Mouse (Mus musculus) embryonic facial prominence, embryonic 11.5 days (tissue): ENCODE data around the gene Celf5. TPM values are rescaled to one million over a fixed set of nuclear protein-coding genes. Genes with fewer than 3 reads are reported as not detected.
"Not testable (repeated sequence)": the region's sequence is repeated elsewhere in the genome, so short reads cannot be mapped to it uniquely, and the experiment has no call there.

Experiments
- ATAC-seq: fragments of 200-750 bp; cut with Nextera tagmentation; replicated peaks from 2 replicates; pipeline ENCODE4 v1.8.0; 2017; ENCODE audit warnings: low read depth; ENCODE audit not compliant: insufficient number of reproducible peaks, low FRiP score, low TSS enrichment
- DNase-seq: peaks from one replicate; pipeline ENCODE4 v3.0.0-alpha.2; 2015; ENCODE audit warnings: low spot score
- H3K27ac ChIP-seq: fragments of 300-500 bp; sonication (generic); replicated peaks from 2 replicates; pipeline ENCODE4 v1.5.1; 2014; ENCODE audit warnings: mild to moderate bottlenecking, low read depth, low read length, control low read depth
- H3K27me3 ChIP-seq: fragments of 300-500 bp; sonication (generic); 2 replicates; pipeline ENCODE4 v1.6.1; 2014; ENCODE audit warnings: mild to moderate bottlenecking, low read length, moderate library complexity, mixed read lengths; ENCODE audit not compliant: control insufficient read depth, insufficient read depth
- H3K36me3 ChIP-seq: fragments of 300-500 bp; sonication (generic); replicated peaks from 2 replicates; pipeline ENCODE4 v1.6.1; 2014; ENCODE audit warnings: low read depth, mild to moderate bottlenecking, low read length, moderate library complexity, mixed read lengths; ENCODE audit not compliant: control insufficient read depth, insufficient read depth
- H3K4me1 ChIP-seq: fragments of 300-500 bp; sonication (generic); 2 replicates; pipeline ENCODE4 v1.6.1; 2014; ENCODE audit warnings: low read length, mixed read lengths; ENCODE audit not compliant: control insufficient read depth, insufficient read depth
- H3K4me2 ChIP-seq: fragments of 300-500 bp; sonication (generic); 2 replicates; pipeline ENCODE4 v1.6.1; 2014; ENCODE audit warnings: low read depth, mild to moderate bottlenecking, control low read depth, low read length, moderate library complexity
- H3K4me3 ChIP-seq: fragments of 300-500 bp; sonication (generic); 2 replicates; pipeline ENCODE4 v1.5.1; 2014; ENCODE audit warnings: low read depth, low read length, control low read depth
- H3K9ac ChIP-seq: fragments of 300-500 bp; sonication (generic); replicated peaks from 2 replicates; pipeline ENCODE4 v1.6.1; 2014; ENCODE audit warnings: mild to moderate bottlenecking, control low read depth, low read length
- H3K9me3 ChIP-seq: fragments of 300-500 bp; sonication (generic); replicated peaks from 2 replicates; pipeline ENCODE4 v1.6.1; 2016; ENCODE audit warnings: mild to moderate bottlenecking, low read length, inconsistent platforms, mixed read lengths; ENCODE audit not compliant: control insufficient read depth
- WGBS: fragments of 180-500 bp; shearing (Covaris S2); extraction: QIAGEN DNeasy Blood & Tissue Kit; methylation state at CpG from one replicate; pipeline ENCODE4 v1.1.7; 2014; 5-methylcytosine and 5-hydroxymethylcytosine counted together
- polyA plus RNA-seq: library from polyadenylated mRNA; unstranded; fragments of >200 nt; fragmentation: Nextera tagmentation; extraction: Ambion mirVana; gene quantifications from 2 replicates; pipeline ENCODE4 v1.2.1, GENCODE M21; 2014

Gene Celf5
- polyA plus RNA-seq, 1 experiment from 2014 or later, result 2.5 TPM

DNA sequence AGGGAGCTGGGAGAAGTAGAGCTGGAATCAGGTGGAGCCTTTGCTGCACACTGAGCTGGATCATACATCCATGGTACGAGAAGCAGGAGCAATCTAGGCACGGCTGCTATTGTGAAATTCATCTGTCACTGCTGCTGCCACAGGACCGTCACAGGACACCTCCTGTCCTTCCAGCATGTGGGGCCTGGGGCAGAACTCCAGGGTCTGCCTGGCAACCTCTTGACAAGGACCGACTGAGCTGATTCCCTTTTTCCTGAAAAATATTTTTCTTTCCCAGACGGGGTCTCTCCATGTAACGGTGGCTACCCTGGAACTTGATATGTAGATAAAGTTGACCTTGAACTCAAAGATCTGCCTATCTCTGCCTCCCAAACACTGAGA is 31.2 kb downstream of the Celf5 start:
- Histone ChIP-seq H3K9ac (no peak overlapping the region), H3K4me1 (no peaks in the 10 kb centered on the region), H3K27ac (no peak overlapping the region), H3K4me2 (no peak overlapping the region), H3K36me3 (no peaks in the 10 kb centered on the region), H3K9me3 (no peaks in the 10 kb centered on the region), H3K27me3 (peaks cover 47% of the 10 kb centered on the region), H3K4me3 (no peak overlapping the region)
- 65% methylated on average over 6 of the region's 6 CpGs for WGBS
- ATAC-seq (no peak), DNase-seq (no peak)

DNA sequence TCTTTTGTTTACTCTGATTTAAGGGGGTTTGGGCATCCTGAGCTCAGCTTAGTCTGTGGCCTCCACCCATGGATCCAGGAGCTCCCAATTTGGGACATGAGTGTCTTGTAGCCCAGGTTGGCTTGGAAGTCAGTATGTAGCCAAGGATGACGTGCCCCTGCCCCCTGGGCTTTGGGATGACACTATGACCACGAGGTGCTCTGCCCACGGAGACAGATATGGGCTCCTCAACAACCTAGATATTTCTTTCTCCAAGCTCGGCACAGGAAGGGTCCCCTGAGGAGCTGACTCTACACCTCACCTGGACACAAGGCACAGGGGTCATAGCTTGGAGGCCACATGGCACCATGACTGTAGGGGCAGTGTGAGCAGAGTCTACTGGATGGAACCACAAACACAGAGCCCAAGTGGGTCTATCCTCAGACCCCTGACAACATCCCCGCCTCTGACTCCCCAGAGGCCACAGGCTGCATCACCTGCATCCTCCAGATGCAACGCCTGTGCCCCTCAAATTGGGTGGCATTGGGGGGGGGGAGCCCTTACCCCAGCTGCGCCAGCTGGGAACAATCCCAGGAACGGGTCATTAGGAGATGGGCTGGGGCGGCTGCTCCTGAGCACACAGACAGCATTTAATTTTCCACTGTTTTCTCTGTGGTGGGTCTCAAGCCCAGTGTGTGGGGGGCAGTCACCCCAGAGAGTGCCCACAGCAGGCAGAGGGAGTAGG is 31.7 kb downstream of the Celf5 start:
- H3K36me3 ChIP-seq, result no peaks in the 10 kb centered on the region
- H3K27ac ChIP-seq, result no peak overlapping the region
- 61% methylated on average over 9 of the region's 9 CpGs for WGBS
- ATAC-seq, result 0 out of 2 replicates have a peak, but pooled peaks have one; percentile 30
- no peak overlapping the region for H3K9ac ChIP-seq
- no peak overlapping the region for H3K4me2 ChIP-seq
- peaks cover 45% of the 10 kb centered on the region for H3K27me3 ChIP-seq
- DNase-seq, result no peak
- no peaks in the 10 kb centered on the region for H3K9me3 ChIP-seq
- no peak overlapping the region for H3K4me3 ChIP-seq
- H3K4me1 ChIP-seq, result no peaks in the 10 kb centered on the region

DNA sequence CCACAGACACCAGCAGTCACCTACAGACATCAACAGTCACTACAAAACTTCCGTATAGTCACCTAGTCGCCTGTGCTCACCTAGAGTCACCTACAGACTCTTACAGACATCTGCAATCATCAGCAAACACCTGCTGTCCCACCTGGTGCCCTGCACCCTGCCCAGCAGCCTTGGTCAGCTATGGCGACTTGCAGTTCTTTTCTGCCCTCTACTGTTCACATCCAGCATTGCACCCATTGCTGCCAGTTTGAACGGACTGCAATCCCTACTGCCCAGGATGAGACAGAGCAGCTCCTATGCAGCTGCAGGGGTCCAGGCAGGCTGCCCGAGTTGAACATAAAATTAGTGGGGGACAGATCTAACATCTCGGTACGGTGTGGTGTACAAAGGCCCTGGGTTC is 32.4 kb downstream of the Celf5 start:
- Histone ChIP-seq H3K36me3 (no peaks in the 10 kb centered on the region), H3K4me1 (no peaks in the 10 kb centered on the region), H3K27ac (no peak overlapping the region), H3K9ac (no peak overlapping the region), H3K27me3 (peaks cover 40% of the 10 kb centered on the region), H3K9me3 (no peaks in the 10 kb centered on the region), H3K4me3 (no peak overlapping the region), H3K4me2 (no peak overlapping the region)
- DNase-seq, result peak; percentile 93
- WGBS, result 2% methylated on average over 7 of the region's 7 CpGs
- ATAC-seq, result peak; percentile 75

DNA sequence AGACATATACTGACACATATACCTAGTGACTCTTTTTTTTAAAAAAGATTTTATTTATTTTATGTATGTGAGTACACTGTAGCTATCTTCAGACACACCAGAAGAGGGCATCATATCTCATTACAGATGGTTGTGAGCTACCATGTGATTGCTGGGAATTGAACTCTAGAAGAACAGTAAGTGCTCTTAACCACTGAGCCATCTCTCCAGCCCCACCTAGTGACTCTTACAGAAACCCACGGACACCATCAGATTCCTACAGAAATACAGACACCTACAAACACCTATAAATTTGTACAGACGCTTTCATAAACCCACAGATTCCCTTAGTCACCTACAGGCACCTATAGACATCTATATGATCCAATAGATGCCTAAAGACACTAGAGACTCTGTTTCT is 37.0 kb downstream of the Celf5 start:
- not testable (repeated sequence) for H3K27ac ChIP-seq, H3K4me2 ChIP-seq, H3K4me3 ChIP-seq, H3K9me3 ChIP-seq, H3K9ac ChIP-seq, ATAC-seq, H3K36me3 ChIP-seq, DNase-seq, H3K27me3 ChIP-seq, H3K4me1 ChIP-seq
- 31% methylated on average over 2 of the region's 2 CpGs for WGBS

DNA sequence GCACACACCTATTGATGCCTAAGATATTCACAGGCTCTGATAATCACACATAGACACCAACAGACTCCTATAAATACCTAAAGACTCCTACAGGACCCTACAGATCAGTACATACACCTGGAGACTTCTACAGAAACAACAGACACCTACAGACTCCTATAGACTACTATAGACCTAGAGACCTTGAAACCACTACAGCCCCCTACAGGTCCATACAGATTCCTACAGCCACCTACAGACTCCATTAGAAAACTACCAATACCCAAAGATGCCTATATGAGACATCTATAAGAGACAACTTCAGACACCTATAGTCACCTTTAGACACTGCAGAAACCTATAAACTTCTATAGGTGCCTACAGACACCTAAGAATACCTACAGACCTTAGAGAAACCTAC is 41.5 kb downstream of the Celf5 start:
- H3K4me2 ChIP-seq, result no peak overlapping the region
- H3K9me3 ChIP-seq, result no peaks in the 10 kb centered on the region
- no peak overlapping the region for H3K9ac ChIP-seq
- no peaks in the 10 kb centered on the region for H3K27me3 ChIP-seq
- DNase-seq (no peak), ATAC-seq (no peak)
- H3K4me3 ChIP-seq, result no peak overlapping the region
- H3K36me3 ChIP-seq, result no peaks in the 10 kb centered on the region
- H3K4me1 ChIP-seq, result no peaks in the 10 kb centered on the region
- H3K27ac ChIP-seq, result no peak overlapping the region

DNA sequence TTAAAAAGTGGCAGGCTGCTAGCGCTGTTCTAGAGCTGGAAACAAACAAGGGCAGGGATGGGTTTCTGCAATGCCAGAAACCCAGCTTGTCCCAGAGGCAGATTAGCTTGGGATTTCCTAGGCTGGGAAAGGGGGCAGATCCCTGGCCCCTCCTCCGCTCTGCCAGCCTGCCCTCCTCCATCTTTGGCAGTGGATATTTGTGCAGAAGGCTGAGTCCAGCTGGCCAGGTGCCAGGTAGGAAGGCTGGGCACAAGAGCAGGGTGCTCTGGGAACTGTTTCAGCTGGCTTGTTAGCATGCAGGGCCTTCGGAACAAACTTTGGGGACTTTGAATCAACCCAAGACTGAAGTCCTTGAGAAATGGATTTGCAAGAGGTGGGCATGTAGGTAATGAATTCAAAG is 47.1 kb downstream of the Celf5 start:
- no peak overlapping the region for H3K4me3 ChIP-seq
- H3K9me3 ChIP-seq, result no peaks in the 10 kb centered on the region
- 78% methylated on average over 3 of the region's 3 CpGs for WGBS
- DNase-seq (no peak), ATAC-seq (no peak)
- H3K4me2 ChIP-seq, result no peak overlapping the region
- H3K4me1 ChIP-seq, result peaks cover 3% of the 10 kb centered on the region; the same call in 1 of the 2 replicates
- H3K36me3 ChIP-seq, result no peaks in the 10 kb centered on the region
- no peak overlapping the region for H3K9ac ChIP-seq
- H3K27me3 ChIP-seq, result no peaks in the 10 kb centered on the region
- no peak overlapping the region for H3K27ac ChIP-seq

DNA sequence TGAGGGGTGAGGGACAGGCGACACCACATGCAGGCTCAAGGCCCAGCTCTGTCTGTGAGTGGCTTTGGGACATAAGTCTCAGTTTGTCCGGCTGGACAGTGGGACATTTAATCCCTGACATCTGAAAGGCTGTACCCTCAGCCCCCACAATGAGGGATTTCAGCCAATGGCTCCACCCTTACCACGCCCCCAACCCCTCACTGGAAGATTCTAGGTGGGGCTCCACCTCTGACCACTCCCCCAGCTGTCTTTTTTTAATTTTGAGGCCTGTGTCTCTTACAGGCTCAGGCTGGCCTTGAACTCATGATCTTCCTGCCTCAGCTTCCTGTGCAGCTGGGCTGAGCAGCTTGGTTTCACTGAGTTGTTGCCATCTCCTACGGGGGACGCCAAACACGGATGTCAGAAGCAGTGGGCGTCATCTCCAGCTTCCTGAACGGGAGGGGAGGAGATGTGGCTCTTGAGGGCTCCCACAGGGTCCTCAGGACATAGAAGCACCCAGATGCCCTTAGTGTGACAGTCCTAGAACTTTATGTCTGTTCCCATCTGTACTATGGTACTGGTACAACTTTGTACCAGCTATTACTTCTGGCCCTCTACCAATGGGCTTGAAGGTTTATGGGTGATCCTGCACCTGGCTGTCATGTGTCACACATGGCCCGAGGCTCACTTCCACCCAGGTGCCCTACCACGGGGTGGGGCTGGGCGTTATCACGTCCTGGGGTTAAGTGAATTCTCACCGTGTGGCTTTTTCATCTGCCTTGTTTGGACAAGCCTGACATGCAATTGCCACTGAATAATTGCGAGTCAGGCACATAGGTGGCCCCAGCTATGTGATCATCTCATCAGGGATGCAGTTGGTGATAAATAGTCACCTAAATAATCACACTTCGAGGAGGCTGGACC is 47.9 kb downstream of the Celf5 start:
- Histone ChIP-seq H3K27ac (no peak overlapping the region), H3K9me3 (no peaks in the 10 kb centered on the region), H3K36me3 (no peaks in the 10 kb centered on the region), H3K4me2 (no peak overlapping the region), H3K4me1 (peaks cover 3% of the 10 kb centered on the region), H3K9ac (no peak overlapping the region), H3K4me3 (no peak overlapping the region), H3K27me3 (no peaks in the 10 kb centered on the region)
- no peak for ATAC-seq
- no peak for DNase-seq
- WGBS, result 62% methylated on average over 15 of the region's 15 CpGs
